Mouse (Mus musculus): ENCODE measurements around the gene Cfap97.
A peak's percentile ranks its signal among the peaks of the same experiment; 100 is the strongest.

Cfap97 gene

DNA sequence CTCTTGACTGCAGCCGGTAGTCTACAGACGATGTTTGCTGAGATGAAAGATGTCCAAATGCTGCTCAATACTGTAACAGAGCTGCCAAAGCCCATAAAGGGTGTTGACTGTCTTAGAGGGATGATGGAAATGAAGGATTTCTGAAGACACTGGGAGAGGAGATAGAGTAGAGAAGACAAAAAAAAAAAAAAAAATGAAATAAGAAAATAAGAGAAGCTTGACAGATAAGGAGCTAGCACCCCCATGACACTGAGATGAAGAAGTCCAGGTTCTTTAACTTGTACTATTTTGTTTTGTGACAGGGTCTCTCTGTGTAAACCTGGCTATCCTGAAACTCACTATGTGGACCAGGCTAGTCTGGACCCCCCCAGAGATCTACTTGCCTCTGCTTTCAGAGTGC lies 1.5 kb downstream of the Cfap97 start:
- DNase-seq (ENCODE audit: low read depth, low spot score), result no peak

GRCm38 (mm10) chr8:46162953-46163869 lies 11.6 kb downstream of the Cfap97 start:
- DNase-seq (ENCODE audit: low read depth, low spot score), result peak; percentile 92

DNA sequence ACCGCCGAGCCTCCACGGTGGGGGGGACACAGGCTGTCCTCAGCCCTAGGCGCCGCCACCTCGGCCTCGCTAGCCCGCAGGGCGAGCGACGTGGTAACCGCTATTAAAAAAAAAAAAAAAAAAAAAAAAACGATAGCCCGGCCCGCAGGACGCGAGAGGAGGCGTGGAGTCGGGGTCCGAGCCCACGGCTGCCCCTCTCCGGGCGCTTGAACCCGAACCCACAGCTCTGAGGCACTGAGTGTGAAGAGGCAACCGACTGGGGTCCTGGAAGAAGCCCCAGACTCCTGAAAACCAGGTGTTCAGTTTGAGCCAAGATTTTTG lies 12.3 kb downstream of the Cfap97 start:
- DNase-seq (ENCODE audit: low read depth, low spot score), result no peak

DNA sequence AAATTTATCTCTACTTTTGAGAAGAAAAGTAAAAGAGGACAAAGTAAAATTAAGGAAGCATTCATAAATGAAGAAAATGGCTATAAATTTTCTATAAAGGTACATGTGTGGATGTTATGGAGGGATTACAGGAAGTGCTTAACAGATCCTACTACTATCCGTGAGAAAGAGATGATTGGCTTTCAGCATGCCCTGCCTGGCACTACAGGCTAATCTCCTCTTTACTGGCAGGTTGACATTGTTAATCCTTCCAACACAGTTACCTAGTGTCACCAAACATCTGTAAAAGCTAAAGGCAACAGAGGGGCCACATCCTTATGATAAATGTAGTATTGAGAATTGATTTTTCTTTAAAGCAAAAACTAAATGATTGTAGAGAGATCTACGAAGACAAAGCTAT lies 22.1 kb downstream of the Cfap97 start:
- DNase-seq (ENCODE audit: low read depth, low spot score), result no peak

DNA sequence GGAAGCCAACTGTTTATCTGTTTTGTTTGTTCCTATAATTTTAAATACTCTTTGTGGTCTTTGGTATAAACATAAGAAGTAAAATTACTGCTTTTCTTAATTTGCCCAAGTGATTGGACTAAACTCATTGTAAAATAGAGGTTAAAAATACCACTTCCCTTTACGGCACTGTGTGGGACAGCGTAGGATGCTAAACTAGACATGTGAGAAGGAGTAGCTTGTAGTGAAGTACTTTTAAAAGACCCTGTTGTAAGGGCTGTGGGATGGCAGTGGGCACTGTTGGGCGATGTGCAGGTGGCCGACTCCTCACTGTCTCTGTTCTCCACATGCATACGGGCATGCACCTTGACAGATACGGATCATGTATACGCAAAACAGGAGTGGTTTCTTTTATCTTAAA lies 28.6 kb downstream of the Cfap97 start:
- DNase-seq (ENCODE audit: low read depth, low spot score), result no peak

GRCm38 (mm10) chr8:46185361-46185760 lies 33.8 kb downstream of the Cfap97 start:
- DNase-seq (ENCODE audit: low read depth, low spot score), result no peak

GRCm38 (mm10) chr8:46193100-46193499 lies 41.5 kb downstream of the Cfap97 start:
- no peak for DNase-seq (ENCODE audit: low read depth, low spot score)

DNA sequence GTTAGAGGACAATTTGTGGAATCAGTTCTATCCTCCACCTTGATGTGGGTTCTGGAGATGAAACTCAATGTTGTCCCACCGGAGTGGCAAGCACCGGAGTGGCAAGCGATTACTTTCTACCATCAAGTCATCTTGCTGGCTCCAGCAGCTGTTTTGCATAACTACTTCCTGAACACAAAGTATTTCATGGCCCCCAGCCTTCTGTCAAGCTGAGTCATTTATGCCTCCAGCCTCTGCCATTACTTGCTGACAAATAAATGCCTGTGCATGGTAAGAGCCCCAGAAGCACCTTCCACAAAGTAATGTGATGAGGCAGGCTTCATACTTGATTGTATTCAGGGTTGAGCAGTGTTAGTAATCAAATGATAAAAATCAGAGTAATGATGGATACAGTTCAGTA lies 45.3 kb downstream of the Cfap97 start:
- DNase-seq (ENCODE audit: low read depth, low spot score), result no peak

DNA sequence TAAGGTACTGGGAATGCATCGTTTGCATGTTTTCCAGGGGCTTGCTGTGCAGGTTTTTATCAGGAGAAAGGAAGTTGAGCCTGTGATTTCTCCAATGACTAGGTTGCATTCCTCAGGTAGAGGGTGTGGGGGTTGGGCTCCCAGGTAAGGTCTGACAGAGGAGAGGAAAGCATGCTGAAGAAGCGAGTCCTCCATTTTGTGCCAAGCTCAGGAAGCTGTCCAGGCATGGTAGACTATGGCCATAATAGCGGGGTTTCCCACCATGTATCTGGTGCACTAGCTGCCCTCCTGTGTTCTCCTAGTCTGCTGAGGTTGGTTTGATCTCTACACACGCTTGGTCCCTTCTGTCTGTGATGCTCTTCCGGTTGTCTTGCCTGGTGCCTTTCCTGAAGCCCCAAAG lies 46.1 kb downstream of the Cfap97 start:
- DNase-seq (ENCODE audit: low read depth, low spot score), result no peak

GRCm38 (mm10) chr8:46202350-46202749 lies 50.8 kb downstream of the Cfap97 start:
- DNase-seq (ENCODE audit: low read depth, low spot score), result no peak

DNA sequence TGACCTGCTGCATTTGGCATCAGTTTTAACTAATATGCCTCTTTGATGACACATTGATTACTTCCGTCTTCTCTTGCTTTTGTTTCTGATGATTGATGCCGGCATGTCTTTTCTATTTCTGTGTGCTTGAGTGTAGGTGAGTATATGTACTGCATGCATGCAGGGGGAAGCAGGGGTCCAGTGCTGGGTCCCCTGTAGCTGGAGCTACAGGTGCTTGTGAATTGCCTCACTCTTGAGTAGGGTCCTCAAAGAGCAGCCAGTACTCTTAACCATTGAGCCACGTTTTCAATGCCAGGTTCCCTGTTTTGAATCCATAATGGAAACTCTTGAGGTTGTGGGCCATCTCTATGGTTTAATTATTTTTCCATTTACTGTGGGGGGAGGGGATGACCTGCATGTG lies 52.7 kb downstream of the Cfap97 start:
- DNase-seq (ENCODE audit: low read depth, low spot score), result no peak

- DNase-seq (ENCODE audit: low read depth, low spot score), result no peak
Observed at GRCm38 (mm10) chr8:46204974-46205640, 53.5 kb downstream of the Cfap97 start.

GRCm38 (mm10) chr8:46206107-46206506 lies 54.5 kb downstream of the Cfap97 start:
- no peak for DNase-seq (ENCODE audit: low read depth, low spot score)

GRCm38 (mm10) chr8:46208354-46208753 lies 56.8 kb downstream of the Cfap97 start:
- DNase-seq (ENCODE audit: low read depth, low spot score), result no peak

DNA sequence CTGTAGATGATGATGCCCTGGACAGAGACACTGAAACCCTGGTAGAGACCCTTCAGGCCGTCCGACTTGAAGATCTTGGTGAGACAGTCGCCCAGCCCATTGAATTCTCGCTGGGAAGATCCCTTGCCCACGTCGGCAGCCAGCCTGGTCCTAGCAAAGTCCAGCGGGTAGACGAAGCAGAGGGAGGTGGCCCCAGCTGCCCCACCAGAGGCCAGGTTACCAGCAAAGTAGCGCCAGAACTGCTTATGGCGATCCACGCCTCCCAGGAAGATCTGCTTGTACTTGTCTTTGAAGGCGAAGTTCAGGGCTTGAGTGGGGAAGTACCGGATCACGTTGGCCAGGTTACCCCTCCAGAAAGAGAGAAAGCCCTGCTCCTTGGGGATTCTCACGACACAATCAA lies 57.5 kb downstream of the Cfap97 start:
- no peak for DNase-seq (ENCODE audit: low read depth, low spot score)

DNA sequence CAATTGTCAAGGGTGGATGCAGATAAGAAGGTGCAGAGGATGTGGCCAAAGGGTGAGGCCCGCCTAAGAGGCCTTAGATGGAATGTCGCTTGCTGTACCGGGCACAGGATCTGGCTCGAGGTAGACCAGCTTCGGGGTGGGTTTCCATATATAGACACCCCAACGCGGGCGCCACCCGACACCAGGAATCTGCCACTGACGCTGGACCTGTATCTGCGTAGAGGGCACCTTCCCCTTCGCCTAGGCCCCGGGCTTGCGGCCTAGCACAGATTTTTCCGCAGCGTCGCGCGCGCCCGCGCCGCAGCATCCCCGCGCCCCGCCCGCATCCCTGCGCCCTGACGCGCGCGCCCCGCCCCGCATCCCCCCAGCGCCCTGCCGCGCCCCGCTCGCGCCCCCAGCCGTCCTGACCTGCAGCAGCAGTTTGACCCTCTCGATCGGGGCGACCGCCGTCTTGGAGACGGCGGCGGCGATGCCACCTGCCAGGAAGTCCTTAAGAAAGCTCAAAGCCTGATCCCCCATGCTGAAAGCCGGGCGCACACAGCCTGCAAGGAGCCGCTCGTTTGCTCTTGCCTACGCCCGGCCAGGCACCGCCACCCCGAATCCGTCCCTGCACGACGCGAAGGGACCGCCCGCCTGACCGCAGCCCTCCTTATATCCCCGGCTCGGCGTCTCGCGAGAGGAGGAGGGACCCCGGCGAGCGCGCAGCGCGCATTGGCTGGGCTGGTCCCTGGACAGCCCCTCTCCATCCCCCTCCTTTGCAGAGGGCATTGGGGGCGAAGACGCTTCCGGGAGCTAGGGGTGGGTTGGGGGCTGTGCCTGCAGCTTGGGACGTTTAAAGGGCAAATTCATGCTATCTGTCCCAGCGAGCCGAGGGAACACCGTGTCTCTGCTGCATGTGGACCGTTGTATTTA lies 59.1 kb downstream of the Cfap97 start, which contains the start of gene Slc25a4:
TSS of gene Slc25a4 (minus strand) at position 881 of the 912 bp plus-strand sequence.
- DNase-seq (ENCODE audit: low read depth, low spot score), result peak; percentile 91

DNA sequence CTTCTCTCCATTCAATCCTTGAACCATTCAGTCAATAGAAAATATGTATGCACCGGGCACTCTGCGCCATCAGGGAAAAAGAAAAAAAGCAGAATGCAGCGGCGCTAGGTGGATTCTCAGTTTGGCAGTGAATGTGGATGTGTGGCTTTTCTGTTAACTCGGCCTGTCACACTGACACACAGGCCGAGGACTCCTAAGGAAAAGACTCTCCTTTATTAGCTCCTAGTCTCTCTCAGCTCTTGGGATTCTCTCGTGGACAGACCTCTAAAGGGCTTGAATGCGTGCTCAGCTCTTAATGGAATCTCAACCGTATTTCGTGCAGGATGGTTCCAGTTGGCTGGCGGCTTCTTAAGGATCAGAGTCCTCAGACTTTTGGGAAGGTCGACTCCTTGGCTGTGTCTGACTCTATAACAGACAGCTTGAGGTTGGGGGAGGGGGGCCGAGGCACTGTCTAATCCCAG lies 60.1 kb downstream of the Cfap97 start:
- no peak for DNase-seq (ENCODE audit: low read depth, low spot score)

DNA sequence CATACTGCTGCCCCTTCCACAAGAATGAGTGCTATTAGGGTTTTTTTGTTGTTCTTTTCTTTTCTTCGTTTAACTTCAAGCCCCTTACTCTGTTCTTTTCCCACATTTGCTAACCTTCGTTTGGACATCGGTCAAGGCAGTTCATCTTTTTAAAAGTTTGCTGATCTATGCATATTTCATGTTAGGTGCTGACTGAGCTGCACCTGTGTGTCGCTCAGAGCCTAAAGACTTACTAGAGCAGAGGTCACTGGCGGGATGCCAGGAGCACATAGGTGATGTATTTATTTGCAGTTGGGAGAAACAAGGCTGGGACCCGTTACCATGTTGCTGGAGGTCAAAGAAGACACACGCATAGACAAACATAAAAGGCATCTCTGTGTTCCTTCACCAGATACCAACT lies 60.6 kb downstream of the Cfap97 start:
- DNase-seq (ENCODE audit: low read depth, low spot score), result no peak

DNA sequence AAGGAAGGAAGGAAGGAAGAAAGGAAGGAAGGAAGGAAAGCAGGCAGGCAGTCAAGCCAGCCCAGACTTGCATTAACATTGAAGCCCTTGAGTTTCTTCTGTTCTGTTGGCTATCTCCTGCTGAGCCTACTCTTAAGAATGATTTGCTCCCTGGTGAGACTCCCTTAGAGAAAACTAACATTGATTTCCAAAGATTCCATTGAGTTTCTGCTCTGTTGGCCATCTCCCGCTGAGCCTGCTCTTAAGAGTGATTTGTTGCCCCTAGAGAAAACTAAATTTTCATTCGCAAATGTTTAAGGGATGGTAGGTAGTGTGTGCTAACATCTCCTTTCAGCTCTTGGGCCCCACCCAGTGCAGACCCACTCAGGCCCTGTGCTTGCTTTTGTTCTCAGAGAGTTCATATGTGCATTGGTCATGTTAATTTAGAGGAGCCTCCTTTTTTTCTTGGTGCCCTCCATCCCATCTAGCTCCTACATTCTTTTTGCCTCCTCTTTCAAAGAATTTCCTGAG lies 62.5 kb downstream of the Cfap97 start:
- DNase-seq (ENCODE audit: low read depth, low spot score), result no peak

DNA sequence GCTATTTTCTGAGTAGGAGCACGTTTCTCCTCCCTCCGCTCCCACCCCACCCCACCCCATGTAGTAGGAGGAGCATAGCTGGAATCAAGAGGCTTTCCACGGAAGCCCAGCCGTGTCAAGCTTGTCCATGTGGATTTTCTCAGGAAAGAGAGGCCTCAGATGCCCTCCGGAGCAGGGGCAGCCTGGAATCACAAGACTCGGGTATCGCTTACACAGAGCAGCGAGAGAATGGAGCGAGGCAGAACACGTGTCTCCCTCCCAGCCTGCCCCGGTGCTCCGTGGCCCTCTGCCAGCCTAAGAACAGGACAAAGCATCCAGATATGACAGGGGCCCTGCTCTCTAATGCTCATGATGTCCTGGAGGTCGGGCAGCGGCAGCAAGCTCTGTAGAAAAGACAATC lies 65.3 kb downstream of the Cfap97 start:
- DNase-seq (ENCODE audit: low read depth, low spot score), result peak; percentile 63

DNA sequence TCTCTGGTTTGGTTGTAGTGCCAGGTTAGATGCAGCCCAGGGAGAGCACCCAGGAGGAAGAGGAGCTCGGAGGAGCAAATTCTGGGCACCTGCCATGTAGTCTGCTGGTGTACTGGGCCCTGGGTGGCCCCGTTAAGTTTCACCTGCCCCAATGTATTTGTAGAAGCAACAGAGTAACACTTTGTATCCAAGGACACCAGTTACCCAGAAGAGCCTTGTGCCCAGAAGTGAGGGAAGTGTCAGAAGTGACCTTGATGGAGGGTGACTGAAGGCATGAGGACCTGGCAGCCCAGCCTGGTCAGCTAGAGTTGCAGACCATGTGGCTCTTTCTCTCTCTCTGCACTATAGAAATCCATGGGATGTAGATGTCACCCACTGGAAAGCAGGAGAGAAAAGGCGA lies 69.0 kb downstream of the Cfap97 start:
- DNase-seq (ENCODE audit: low read depth, low spot score), result no peak

GRCm38 (mm10) chr8:46225501-46225900 lies 73.9 kb downstream of the Cfap97 start:
- no peak for DNase-seq (ENCODE audit: low read depth, low spot score)

All from retina, postnatal 7 days (tissue).